Mouse (Mus musculus) olfactory bulb, adult 2 months (tissue): ENCODE results near the gene Cort.

Source experiments
- CTCF ChIP-seq: fragments of 200-500 bp; IDR thresholded peaks from 2 replicates; pipeline ENCODE4 v1.5.1; 2012; ENCODE audit warnings: low read depth, mild to moderate bottlenecking, low read length, moderate library complexity; ENCODE audit not compliant: insufficient read depth
- POLR2A ChIP-seq: fragments of 200-500 bp; IDR thresholded peaks from 2 replicates; pipeline ENCODE4 v1.6.1; 2012; ENCODE audit warnings: mild to moderate bottlenecking, low read depth, low read length, moderate library complexity; ENCODE audit not compliant: insufficient read depth

DNA sequence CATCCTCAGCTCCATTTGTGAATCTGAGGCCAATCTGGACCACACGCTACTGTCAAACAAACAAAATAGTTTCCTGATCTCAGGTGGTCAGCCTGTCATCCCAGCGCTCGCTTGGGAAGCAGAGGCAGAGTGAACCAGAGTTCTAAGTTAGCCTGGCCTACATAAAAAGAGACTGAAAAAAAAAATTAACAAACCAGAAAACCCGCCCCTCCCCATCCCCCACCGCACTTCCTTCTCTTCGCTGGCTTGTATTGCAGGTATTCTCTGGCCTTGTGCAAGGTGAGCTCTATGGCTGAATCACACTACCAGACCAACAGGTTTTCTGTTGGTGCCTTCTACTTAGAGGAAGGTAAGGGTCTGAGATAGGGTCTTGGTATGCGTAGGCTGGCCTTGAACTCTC, 21.0 kb upstream of the Cort start:
- no peak for TF ChIP-seq POLR2A
- no peak for TF ChIP-seq CTCF
